Mouse (Mus musculus) megakaryocyte-erythroid progenitor cell, adult 5-6 weeks (primary cell): Measurements from ENCODE around the gene Blzf1. TPM values are rescaled to one million over a fixed set of nuclear protein-coding genes. Genes with fewer than 3 reads are reported as not detected.

Experiments
- ATAC-seq: replicated peaks from 2 replicates; pipeline ENCODE4 v1.8.0; 2016; ENCODE audit warnings: mild to moderate bottlenecking, inconsistent platforms; ENCODE audit not compliant: severe bottlenecking, poor library complexity, low FRiP score, low TSS enrichment
- total RNA-seq, 2 experiments: library from RNA; stranded (forward) in 1 of 2; stranded (reverse) in 1 of 2; fragments of 200-1000, 215-1000 nt in 1 of 2; fragments of >200 nt in 1 of 2; fragmentation: Nextera tagmentation in 1 of 2; gene quantifications; 2 replicates each; pipeline ENCODE4 v1.2.3; 2014 to 2017

The Blzf1 gene
- total RNA-seq, 2 experiments from 2014 or later = 23.3 to 42.8 TPM

- ATAC-seq = 0 out of 2 replicates have a peak, but pooled peaks have one; percentile 2
Measured at GRCm38 (mm10) chr1:164247971-164248370, 59.3 kb downstream of the Blzf1 start.

- ATAC-seq = no peak
Measured at GRCm38 (mm10) chr1:164247442-164247841, 59.8 kb downstream of the Blzf1 start.

GRCm38 (mm10) chr1:164242809-164243208 lies 64.5 kb downstream of the Blzf1 start:
- no peak for ATAC-seq

GRCm38 (mm10) chr1:164241494-164241893 lies 65.8 kb downstream of the Blzf1 start:
- ATAC-seq = no peak

Other genes with a start within 250 kb of the Blzf1 start
- 5.4 and 8.0 TPM in 2 replicates for gene Sell, start 245.5 kb downstream of the Blzf1 start, total RNA-seq (2014; fragmentation: Nextera tagmentation)
- gene Sell, start 245.5 kb downstream of the Blzf1 start, total RNA-seq (2017) = 15.1 and 20.2 TPM in 2 replicates
- gene Selp, start 192.2 kb downstream of the Blzf1 start, total RNA-seq (2014; fragmentation: Nextera tagmentation) = 0.98 TPM in 1 of 2 replicates, not detected in the other
- gene Selp, start 192.2 kb downstream of the Blzf1 start, total RNA-seq (2017) = 0.04 and 0.38 TPM in 2 replicates
- gene F5, start 155.7 kb downstream of the Blzf1 start, total RNA-seq (2014; fragmentation: Nextera tagmentation) = 0.94 TPM in 1 of 2 replicates, not detected in the other
- gene F5, start 155.7 kb downstream of the Blzf1 start, total RNA-seq (2017) = 0.42 and 0.46 TPM in 2 replicates
- gene Slc19a2, start 58.4 kb downstream of the Blzf1 start, total RNA-seq (2014; fragmentation: Nextera tagmentation) = 11.2 and 12.1 TPM in 2 replicates
- gene Slc19a2, start 58.4 kb downstream of the Blzf1 start, total RNA-seq (2017) = 7.7 and 9.4 TPM in 2 replicates
- 12.6 and 14.9 TPM in 2 replicates for gene Ccdc181, start 31.9 kb downstream of the Blzf1 start, total RNA-seq (2014; fragmentation: Nextera tagmentation)
- gene Ccdc181, start 31.9 kb downstream of the Blzf1 start, total RNA-seq (2017) = 25.6 and 38.2 TPM in 2 replicates
- 29.0 and 43.7 TPM in 2 replicates for gene Nme7, start 3.4 kb downstream of the Blzf1 start, total RNA-seq (2014; fragmentation: Nextera tagmentation)
- gene Nme7, start 3.4 kb downstream of the Blzf1 start, total RNA-seq (2017) = 62.6 and 67.7 TPM in 2 replicates
- 1.8 and 15.5 TPM in 2 replicates for gene Atp1b1, start 150.9 kb upstream of the Blzf1 start, total RNA-seq (2014; fragmentation: Nextera tagmentation)
- 5.1 TPM in 1 of 2 replicates, not detected in the other for gene Atp1b1, start 150.9 kb upstream of the Blzf1 start, total RNA-seq (2017)